Mouse (Mus musculus) intestine, embryonic 15.5 days (tissue): Measurements from ENCODE around the gene Myf5. TPM values are rescaled to one million over a fixed set of nuclear protein-coding genes. Genes with fewer than 3 reads are reported as not detected.
A peak's percentile ranks its signal among the peaks of the same experiment; 100 is the strongest.

Source experiments
- ATAC-seq: fragments of 200-750 bp; cut with Nextera tagmentation; 2 replicates; pipeline ENCODE4 v1.8.0; 2017; ENCODE audit warnings: moderate TSS enrichment, moderate library complexity
- H3K27ac ChIP-seq: fragments of 300-500 bp; sonication (generic); 2 replicates; pipeline ENCODE4 v1.5.1; 2015; ENCODE audit warnings: mild to moderate bottlenecking, inconsistent platforms
- H3K27me3 ChIP-seq: fragments of 300-500 bp; sonication (generic); replicated peaks from 2 replicates; pipeline ENCODE4 v1.6.1; 2015; ENCODE audit warnings: inconsistent platforms
- H3K36me3 ChIP-seq: fragments of 300-500 bp; sonication (generic); 2 replicates; pipeline ENCODE4 v1.6.1; 2015; ENCODE audit warnings: inconsistent platforms
- H3K4me1 ChIP-seq: fragments of 300-500 bp; sonication (generic); replicated peaks from 2 replicates; pipeline ENCODE4 v1.6.1; 2015; ENCODE audit warnings: inconsistent platforms
- H3K4me2 ChIP-seq: fragments of 300-500 bp; sonication (generic); replicated peaks from 2 replicates; pipeline ENCODE4 v1.6.1; 2015; ENCODE audit warnings: mild to moderate bottlenecking, inconsistent platforms
- H3K4me3 ChIP-seq: fragments of 300-500 bp; sonication (generic); replicated peaks from 2 replicates; pipeline ENCODE4 v1.5.1; 2015; ENCODE audit warnings: inconsistent platforms
- H3K9ac ChIP-seq: fragments of 300-500 bp; sonication (generic); 2 replicates; pipeline ENCODE4 v1.6.1; 2015; ENCODE audit warnings: inconsistent platforms
- H3K9me3 ChIP-seq: fragments of 300-500 bp; sonication (generic); 2 replicates; pipeline ENCODE4 v1.6.1; 2016; ENCODE audit warnings: inconsistent platforms
- WGBS: fragments of 180-500 bp; shearing (Covaris S2); methylation state at CpG from one replicate; pipeline ENCODE4 v1.1.7; 2015; 5-methylcytosine and 5-hydroxymethylcytosine counted together
- polyA plus RNA-seq: library from polyadenylated mRNA; unstranded; fragments of >200 nt; fragmentation: Nextera tagmentation; extraction: Ambion mirVana; gene quantifications from 2 replicates; pipeline ENCODE4 v1.2.1, GENCODE M21; 2015

Myf5 gene
- polyA plus RNA-seq = 0.13 TPM in 1 of 2 replicates, not detected in the other

DNA sequence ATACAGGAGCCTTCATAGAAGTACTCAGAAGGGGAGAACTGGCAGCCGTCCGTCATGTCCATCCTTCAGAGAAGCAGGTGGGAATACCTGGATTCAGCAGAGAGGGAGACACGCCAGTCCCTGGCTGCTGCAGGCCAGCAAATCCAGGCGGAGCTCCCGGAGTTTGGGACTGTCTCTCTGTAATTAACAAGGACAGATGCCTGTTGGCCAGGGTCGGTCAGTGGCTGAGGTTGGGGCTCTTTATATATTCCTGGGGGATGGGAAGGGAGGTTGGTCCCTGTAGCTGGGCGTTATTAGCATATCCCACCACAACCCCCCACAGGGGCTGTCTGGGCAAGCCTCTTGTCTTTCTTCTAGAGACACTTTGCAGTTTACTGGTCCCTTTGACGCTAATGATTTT, at the start of gene Myf5:
Gene Myf5, minus strand, starts transcription at position 265 of the 400 bp plus-strand sequence.
- no peak within 1 kb of the TSS for H3K4me2 ChIP-seq

GRCm38 (mm10) chr10:107528758-107529157, 42.8 kb upstream of the Myf5 start:
- Histone ChIP-seq H3K9ac (no peak overlapping the region), H3K27me3 (no peaks in the 10 kb centered on the region), H3K9me3 (no peaks in the 10 kb centered on the region), H3K4me2 (no peak overlapping the region), H3K4me3 (no peak overlapping the region), H3K27ac (no peak overlapping the region), H3K36me3 (no peaks in the 10 kb centered on the region), H3K4me1 (no peaks in the 10 kb centered on the region)
- 76% methylated on average over 1 of the region's 1 CpGs for WGBS
- no peak for ATAC-seq

More for the DNA sequence above, at the start of gene Myf5:
- H3K27ac ChIP-seq = no peak within 1 kb of the TSS
- no peaks in the 10 kb centered on the region for H3K9me3 ChIP-seq
- H3K36me3 ChIP-seq = no peaks in the 10 kb centered on the region
- 64% methylated on average over 8 of the region's 8 CpGs for WGBS
- H3K27me3 ChIP-seq = no peaks in the 10 kb centered on the region
- H3K4me1 ChIP-seq = no peaks in the 10 kb centered on the region
- no peak within 1 kb of the TSS for H3K4me3 ChIP-seq
- ATAC-seq = no peak
- H3K9ac ChIP-seq = no peak within 1 kb of the TSS

- 79% methylated on average over 5 of the region's 5 CpGs for WGBS
- Histone ChIP-seq H3K4me3 (no peak overlapping the region), H3K4me2 (no peak overlapping the region), H3K36me3 (no peaks in the 10 kb centered on the region), H3K9ac (no peak overlapping the region), H3K9me3 (no peaks in the 10 kb centered on the region), H3K27ac (no peak overlapping the region), H3K27me3 (no peaks in the 10 kb centered on the region), H3K4me1 (no peaks in the 10 kb centered on the region)
- no peak for ATAC-seq
Observed at GRCm38 (mm10) chr10:107519216-107519615, 33.3 kb upstream of the Myf5 start.

GRCm38 (mm10) chr10:107516641-107517040, 30.7 kb upstream of the Myf5 start:
- Histone ChIP-seq H3K4me1 (no peaks in the 10 kb centered on the region), H3K4me3 (no peak overlapping the region), H3K4me2 (no peak overlapping the region), H3K9me3 (no peaks in the 10 kb centered on the region), H3K9ac (no peak overlapping the region), H3K27ac (no peak overlapping the region), H3K27me3 (no peaks in the 10 kb centered on the region), H3K36me3 (no peaks in the 10 kb centered on the region)
- WGBS = 66% methylated on average over 7 of the region's 7 CpGs
- ATAC-seq = no peak

DNA sequence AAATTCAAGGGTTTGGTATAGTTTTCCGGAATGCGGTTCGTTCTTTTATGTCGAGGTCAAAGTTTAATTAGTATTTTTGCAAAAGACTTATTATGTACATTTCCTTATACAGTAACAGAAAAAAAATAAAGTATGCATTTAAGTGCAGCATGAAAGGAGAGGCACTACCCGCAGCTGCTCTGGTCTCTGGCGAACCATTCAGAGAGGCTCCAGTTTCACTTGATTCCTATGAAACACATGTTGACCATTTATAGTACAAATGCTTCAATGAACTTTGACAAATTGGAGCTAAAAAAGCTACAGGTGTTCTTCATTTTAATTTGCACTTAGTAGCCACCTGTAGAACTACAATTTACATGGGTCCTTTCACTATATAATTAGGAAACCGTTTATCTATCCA, 28.8 kb upstream of the Myf5 start:
- no peak overlapping the region for H3K27ac ChIP-seq
- no peaks in the 10 kb centered on the region for H3K36me3 ChIP-seq
- H3K27me3 ChIP-seq = no peaks in the 10 kb centered on the region
- H3K4me2 ChIP-seq = no peak overlapping the region
- no peak overlapping the region for H3K4me3 ChIP-seq
- no peaks in the 10 kb centered on the region for H3K9me3 ChIP-seq
- 81% methylated on average over 7 of the region's 7 CpGs for WGBS
- ATAC-seq = no peak
- H3K4me1 ChIP-seq = no peaks in the 10 kb centered on the region
- no peak overlapping the region for H3K9ac ChIP-seq

DNA sequence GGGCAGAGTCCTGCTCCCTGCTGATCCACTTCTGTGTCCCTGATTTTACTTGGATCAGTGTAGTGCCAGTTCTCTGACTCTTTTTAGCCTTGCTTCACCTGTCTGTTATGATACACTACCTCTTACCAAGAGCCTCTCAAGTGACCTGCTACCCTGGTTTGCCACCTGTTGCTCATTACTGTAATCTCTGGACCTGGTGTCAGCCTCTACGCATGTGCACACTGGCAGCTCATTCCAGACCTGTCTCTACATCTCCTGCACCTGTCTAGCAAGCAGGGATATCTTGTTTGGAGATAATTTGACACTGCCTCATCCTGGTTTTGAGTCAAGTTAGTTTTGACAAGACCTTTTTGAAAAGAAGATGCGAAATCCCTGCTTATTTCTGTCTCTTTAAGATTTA, 20.5 kb upstream of the Myf5 start:
- no peaks in the 10 kb centered on the region for H3K9me3 ChIP-seq
- no peaks in the 10 kb centered on the region for H3K27me3 ChIP-seq
- no peaks in the 10 kb centered on the region for H3K36me3 ChIP-seq
- ATAC-seq = no peak
- no peak overlapping the region for H3K27ac ChIP-seq
- 87% methylated on average over 2 of the region's 2 CpGs for WGBS
- no peaks in the 10 kb centered on the region for H3K4me1 ChIP-seq
- H3K4me2 ChIP-seq = no peak overlapping the region
- H3K9ac ChIP-seq = no peak overlapping the region
- H3K4me3 ChIP-seq = no peak overlapping the region

GRCm38 (mm10) chr10:107503430-107503829, 17.5 kb upstream of the Myf5 start:
- 58% methylated on average over 4 of the region's 4 CpGs for WGBS
- Histone ChIP-seq H3K27ac (no peak overlapping the region), H3K4me3 (no peak overlapping the region), H3K27me3 (no peaks in the 10 kb centered on the region), H3K4me1 (no peaks in the 10 kb centered on the region), H3K9ac (no peak overlapping the region), H3K4me2 (no peak overlapping the region), H3K9me3 (no peaks in the 10 kb centered on the region), H3K36me3 (no peaks in the 10 kb centered on the region)
- ATAC-seq = no peak

DNA sequence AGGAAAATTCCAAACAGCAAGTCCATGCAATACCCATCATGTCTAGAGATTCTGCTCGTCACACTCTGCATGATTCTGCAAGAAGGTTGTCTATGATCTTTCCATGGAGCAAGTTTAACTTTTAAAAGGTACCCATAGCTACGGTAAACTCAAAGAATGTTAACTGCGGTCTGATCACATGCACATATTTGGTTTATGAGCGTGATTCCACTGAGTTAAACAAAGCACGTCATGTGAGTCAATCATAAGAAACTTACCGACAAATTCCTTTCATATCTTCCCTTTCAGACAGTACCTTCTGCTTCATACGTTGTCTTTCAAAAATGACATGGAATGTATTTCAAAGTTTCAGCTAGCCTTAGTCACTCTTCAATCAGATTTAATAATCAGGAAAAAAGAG, 16.3 kb upstream of the Myf5 start:
- WGBS = 82% methylated on average over 7 of the region's 7 CpGs
- ATAC-seq = no peak

GRCm38 (mm10) chr10:107499656-107500055, 13.7 kb upstream of the Myf5 start:
- no peaks in the 10 kb centered on the region for H3K9me3 ChIP-seq
- H3K4me1 ChIP-seq = no peaks in the 10 kb centered on the region
- no peak overlapping the region for H3K27ac ChIP-seq
- no peaks in the 10 kb centered on the region for H3K36me3 ChIP-seq
- H3K4me3 ChIP-seq = no peak overlapping the region
- no peaks in the 10 kb centered on the region for H3K27me3 ChIP-seq
- WGBS = 84% methylated on average over 7 of the region's 7 CpGs
- H3K4me2 ChIP-seq = no peak overlapping the region
- ATAC-seq = no peak
- H3K9ac ChIP-seq = no peak overlapping the region

More for the DNA sequence above, 16.3 kb upstream of the Myf5 start:
- no peak overlapping the region for H3K4me2 ChIP-seq
- H3K9ac ChIP-seq = no peak overlapping the region
- H3K4me1 ChIP-seq = no peaks in the 10 kb centered on the region
- H3K27me3 ChIP-seq = no peaks in the 10 kb centered on the region
- no peak overlapping the region for H3K27ac ChIP-seq
- H3K36me3 ChIP-seq = no peaks in the 10 kb centered on the region
- no peaks in the 10 kb centered on the region for H3K9me3 ChIP-seq
- H3K4me3 ChIP-seq = no peak overlapping the region

DNA sequence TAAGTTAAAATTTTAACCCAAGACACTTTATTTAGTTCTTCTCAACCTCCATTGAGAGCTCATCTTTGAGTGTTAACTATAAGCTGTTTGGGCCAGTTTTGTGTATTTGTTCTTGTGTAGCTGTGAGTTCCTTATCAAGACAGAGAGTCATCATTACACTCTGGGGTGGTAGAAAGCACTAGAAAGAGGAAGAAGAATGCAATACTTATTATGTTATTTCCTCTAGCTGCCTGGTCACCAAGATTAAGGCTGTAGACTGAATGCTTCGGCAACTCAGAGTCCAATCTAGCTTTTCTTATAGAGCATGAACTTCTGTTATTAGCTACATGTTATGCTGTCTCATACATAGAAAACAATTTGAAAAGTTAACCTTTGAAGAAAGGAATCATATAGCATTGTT, 10.5 kb upstream of the Myf5 start:
- Histone ChIP-seq H3K4me2 (no peak overlapping the region), H3K27me3 (no peaks in the 10 kb centered on the region), H3K4me3 (no peak overlapping the region), H3K9ac (no peak overlapping the region), H3K36me3 (no peaks in the 10 kb centered on the region), H3K27ac (no peak overlapping the region), H3K4me1 (no peaks in the 10 kb centered on the region), H3K9me3 (no peaks in the 10 kb centered on the region)
- no peak for ATAC-seq
- WGBS = 94% methylated on average over 1 of the region's 1 CpGs

DNA sequence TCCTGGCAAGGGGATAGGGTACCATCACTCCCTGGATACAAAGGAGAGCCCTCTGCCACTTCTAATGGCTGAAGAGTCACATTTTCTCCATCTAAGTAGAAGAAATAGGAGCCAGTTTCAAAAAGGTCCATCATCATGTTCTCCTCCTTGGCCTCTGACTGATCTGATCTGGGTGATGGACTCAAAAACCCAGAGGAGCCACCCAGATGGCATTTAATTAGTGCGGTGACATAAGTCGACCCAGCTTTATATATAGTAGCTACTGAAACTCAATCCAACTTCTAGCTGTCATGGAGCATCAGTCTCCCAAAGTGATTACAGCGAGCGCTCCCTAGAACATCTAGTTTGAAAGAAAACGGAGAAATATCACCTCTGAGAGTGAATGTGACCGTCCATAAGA, 8.6 kb upstream of the Myf5 start, which contains the start of gene Myf6:
Gene Myf6, minus strand, starts transcription at position 170 of the 400 bp plus-strand sequence.
- Histone ChIP-seq H3K4me2 (peak within 1 kb of the TSS; percentile 58), H3K36me3 (no peaks in the 10 kb centered on the region), H3K9ac (no peak within 1 kb of the TSS), H3K4me3 (no peak within 1 kb of the TSS), H3K9me3 (no peaks in the 10 kb centered on the region), H3K27ac (no peak within 1 kb of the TSS), H3K4me1 (no peaks in the 10 kb centered on the region), H3K27me3 (no peaks in the 10 kb centered on the region)
- 90% methylated on average over 6 of the region's 6 CpGs for WGBS
- no peak for ATAC-seq

DNA sequence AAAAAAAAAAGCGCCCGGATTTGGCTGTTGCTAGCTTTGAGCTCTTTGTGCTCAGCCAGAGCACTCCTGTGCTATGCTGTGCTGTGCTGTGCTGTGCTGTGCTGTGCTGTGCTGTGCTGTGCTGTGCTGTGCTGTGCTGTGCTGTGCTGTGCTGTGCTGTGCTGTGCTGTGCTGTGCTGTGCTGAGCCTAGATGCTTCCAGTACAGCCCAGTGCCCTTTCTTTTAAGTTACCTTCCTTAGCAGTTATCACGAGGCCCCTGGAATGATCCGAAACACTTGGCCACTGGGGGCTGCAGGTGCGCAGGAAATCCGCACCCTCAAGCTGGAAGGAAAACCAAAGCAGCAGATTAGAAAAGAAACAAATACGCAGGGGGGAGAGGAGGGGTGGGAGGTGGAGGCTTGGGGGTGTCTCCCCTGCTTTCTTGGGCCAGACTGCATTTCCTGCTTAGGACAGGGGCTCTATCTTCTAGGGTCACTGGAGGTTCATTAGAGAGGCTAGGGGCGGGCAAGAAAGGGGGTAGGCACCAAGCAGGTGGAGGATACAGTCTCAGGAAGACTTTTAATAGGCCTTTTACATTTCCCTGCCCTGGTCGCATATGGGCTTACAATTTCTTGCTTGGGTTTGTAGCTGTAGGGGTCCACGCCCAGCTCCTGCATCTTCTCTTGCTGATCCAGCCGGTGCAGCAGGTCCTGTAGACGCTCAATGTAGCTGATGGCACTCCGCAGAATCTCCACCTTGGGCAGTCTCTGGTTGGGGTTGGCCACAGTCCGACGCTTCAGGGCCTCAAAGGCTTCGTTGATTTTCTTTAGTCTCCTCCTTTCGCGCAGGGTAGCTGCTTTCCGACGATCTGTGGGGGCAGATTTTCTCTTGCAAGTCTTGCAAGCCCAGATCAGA, 7.9 kb upstream of the Myf5 start:
- Histone ChIP-seq H3K4me2 (peak overlapping the region; percentile 58), H3K36me3 (no peaks in the 10 kb centered on the region), H3K9me3 (no peaks in the 10 kb centered on the region), H3K9ac (no peak overlapping the region), H3K27me3 (no peaks in the 10 kb centered on the region), H3K4me3 (peak overlapping the region; percentile 15; the same call in 1 of the 2 replicates), H3K27ac (no peak overlapping the region), H3K4me1 (no peaks in the 10 kb centered on the region)
- 50% methylated on average over 20 of the region's 20 CpGs for WGBS
- peak; percentile 61 for ATAC-seq
